Mouse (Mus musculus): ENCODE data around the gene Ppm1l.
A peak's percentile ranks its signal among the peaks of the same experiment; 100 is the strongest.

Gene Ppm1l

DNA sequence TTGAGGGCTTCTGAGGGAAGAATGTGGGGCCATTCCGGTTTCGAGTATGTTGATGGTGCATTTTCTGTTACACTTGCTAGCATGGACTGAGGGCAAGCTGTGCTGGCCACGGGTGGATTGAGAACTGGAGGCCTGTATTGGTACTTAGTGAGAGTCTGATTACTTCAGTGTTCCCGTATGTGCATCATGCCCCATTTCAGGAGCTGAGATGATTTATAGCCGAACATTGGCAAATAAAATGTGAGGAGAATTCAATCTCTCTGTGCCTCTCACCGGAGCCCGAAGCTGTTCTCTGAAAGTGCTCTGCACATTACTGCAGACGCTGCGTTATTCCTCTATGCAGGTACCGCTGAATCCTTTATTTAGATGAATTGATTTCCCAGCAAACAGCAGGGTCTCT lies 116.9 kb downstream of the Ppm1l start:
- DNase-seq (ENCODE audit: low spot score in 2 of 2), result no peak

DNA sequence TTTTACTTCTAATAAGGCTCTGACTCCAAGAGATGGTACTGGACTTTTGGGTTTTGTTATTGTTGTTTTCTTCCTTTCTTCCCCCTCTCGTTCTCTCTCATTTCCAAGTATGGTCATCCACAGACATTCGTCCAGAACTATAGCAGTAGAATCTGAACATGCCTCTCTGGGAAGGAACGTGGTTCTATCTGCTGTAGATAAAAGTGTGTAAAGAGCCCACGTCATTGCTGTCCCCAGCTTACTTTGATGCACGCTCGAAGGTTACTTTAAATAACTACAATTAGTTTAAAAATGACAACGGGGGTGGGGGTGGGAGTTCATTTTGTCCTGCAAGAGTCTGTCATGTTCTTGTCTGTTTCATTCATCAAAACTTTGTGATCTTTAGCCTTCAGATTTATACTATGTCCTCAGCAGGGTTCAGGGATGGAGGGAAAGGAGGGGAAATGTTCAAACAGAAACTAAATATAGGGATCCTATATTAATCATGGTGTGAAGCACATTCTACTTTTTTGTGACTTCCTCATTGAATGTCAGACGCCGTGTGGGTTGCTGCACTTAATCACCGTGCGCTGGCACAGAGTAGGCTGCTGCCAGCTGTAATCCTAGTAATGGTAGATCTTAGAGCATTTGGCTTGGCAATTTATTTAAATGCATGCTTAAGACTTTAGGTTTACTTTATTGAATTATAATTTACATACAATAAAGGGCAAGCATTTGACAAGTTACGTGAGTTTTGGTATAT lies 122.3 kb downstream of the Ppm1l start:
- peak; percentile 48 to 58 for DNase-seq (ENCODE audit: low spot score in 2 of 2)

DNA sequence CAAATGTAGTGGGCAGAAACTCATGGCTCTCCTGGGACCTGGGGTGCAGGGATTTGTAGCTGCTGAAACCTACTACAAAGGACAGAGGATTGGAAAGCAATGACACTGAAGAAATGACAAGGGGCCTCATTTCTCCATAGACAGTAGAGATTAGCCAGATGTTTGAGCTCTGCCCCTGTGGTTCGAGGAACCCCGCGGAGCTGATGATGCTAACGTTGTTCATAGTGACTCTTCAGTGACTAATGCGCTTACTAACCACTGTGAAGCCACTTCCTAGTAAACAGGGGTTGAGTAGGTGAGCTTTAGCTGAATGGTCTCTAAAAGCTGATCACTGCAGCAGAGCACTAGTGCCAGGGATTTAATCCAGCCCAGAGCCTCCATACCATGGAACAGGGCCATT lies 124.1 kb downstream of the Ppm1l start:
- DNase-seq (ENCODE audit: low spot score in 2 of 2), result no peak

DNA sequence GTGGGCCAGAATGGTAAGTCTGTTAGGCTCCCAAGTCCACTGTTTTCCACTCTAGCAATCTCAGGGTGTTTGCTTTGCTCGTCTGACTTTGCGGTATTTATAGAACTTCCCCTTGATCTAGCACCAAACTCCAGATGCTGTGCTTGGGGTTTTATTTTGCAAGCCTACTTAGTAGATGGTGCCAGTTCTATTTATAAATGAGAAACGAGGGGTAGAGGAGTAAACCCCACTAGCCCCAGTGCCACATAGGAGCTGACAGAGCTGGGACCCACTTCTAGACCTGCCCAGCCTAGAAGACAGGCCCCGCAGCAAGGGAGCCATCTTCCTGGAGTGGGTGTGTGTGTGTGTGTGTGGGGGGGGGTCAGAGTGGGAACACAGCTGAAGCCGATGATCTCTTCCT lies 130.3 kb downstream of the Ppm1l start:
- DNase-seq (ENCODE audit: low spot score in 2 of 2), result peak; percentile 33 to 39

DNA sequence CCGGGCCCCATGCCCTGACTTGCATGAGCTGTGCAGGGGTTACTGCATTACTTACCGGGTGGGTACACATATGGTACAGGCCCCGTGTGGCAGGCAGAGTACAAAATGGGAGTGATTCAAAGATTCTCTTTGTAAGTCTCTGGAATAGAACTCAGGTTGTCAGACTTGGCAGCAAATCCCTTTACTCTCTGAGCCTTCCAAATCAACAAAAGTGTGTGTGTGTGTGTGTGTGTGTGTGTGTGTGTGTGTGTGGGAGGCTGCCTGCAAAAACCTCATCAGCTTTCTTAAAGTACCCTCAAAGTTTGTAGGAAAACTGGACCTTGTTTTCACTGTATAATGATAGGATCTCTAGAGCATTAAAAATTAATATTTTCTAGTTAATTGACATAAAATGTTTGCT lies 132.4 kb downstream of the Ppm1l start:
- DNase-seq (ENCODE audit: low spot score in 2 of 2), result no peak

DNA sequence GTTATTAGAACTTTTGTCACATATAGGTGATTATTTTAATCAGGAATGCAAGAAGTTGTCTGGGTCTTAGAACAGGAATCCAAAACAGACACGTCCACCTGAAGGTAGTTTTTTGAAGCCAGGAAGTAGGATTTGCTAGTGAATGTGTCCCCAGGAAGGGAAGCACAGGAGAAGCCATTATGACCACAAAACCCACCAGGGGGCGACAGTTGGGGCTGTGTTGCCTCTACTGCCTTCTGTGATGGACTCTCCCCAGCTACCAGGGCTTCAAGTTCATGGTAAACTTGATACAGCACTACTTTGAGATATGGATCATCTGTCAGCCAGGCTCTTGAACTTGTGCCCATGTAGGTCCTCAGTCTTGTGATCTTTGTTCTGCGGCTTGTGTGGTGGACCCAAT lies 137.7 kb downstream of the Ppm1l start:
- no peak for DNase-seq (ENCODE audit: low spot score in 2 of 2)

DNA sequence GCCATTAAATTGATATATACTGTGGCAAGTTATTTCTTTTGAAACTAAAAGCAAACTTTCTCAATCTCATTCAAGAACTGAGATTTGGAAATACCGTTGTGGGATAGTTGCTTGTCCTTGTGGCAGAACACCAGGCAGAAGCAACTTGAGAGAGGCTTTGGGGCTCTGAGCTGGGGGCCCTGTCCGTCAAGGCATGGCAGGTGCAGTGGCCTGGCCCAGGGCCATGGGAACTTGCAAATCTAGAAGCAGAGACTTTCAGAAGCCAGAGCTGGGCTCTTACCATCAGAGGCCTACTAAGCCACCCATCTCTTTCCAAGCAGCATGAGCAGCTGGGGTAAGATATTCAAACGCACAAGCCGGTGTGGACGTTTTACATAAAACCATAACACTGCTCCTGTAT lies 139.4 kb downstream of the Ppm1l start:
- no peak for DNase-seq (ENCODE audit: low spot score in 2 of 2)

DNA sequence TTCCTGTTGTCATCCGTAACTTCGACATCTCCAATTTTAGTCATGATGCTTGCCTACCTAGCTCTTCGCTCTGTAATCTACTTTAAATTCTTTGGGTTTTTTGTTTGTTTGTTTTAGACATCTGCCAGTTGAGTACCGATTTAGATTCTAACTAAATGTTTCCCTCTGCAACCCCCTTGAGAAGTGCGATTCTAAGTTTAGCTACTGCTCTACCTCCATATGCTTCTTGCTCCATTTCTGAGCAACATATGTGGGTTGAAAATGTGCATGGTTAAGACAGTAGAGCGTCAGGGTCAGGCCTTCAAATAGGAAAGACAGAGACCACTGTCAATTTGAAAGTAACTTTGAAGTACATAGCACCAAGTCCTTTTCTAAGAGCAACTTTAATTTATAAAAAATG lies 142.1 kb downstream of the Ppm1l start:
- DNase-seq (ENCODE audit: low spot score in 2 of 2), result no peak

DNA sequence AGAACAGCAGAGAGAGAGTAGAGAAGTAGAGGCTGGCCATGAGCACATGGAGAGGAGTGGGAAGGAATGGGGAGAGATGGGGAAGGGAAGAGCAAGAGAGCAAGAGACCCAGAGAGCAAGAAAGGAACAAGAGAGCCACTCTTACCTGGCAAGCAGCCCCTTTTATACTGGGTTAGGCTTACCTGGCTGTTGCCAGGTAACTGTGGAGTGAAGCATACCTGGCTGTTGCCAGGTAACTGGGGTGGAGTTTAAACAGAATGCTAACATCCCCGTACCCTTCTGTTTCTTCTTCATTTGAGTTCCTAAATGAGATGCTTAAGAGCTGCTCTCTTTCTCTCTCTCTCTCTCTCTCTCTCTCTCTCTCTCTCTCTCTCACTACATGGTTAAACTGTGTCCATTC lies 145.3 kb downstream of the Ppm1l start:
- DNase-seq (ENCODE audit: low spot score in 2 of 2), result no peak

DNA sequence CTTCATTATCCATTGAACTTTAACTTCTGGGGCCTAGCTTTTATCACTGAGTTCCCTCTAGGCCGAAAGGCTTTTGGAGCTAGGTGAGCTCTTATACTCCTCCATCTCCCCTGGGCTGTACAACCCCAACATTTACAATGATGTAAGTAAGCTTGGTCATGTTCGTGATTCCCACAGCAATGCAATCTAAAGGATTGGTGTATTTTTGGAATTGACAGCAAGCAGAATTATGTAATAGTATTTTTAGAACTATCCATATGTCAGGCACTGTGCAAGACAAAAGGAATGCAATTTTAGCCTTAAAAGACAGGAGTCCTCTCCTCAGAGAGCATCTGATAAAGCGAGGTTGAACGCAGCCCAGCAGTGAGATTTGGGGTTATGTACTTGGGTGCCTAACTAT lies 149.1 kb downstream of the Ppm1l start:
- no peak for DNase-seq (ENCODE audit: low spot score in 2 of 2)

DNA sequence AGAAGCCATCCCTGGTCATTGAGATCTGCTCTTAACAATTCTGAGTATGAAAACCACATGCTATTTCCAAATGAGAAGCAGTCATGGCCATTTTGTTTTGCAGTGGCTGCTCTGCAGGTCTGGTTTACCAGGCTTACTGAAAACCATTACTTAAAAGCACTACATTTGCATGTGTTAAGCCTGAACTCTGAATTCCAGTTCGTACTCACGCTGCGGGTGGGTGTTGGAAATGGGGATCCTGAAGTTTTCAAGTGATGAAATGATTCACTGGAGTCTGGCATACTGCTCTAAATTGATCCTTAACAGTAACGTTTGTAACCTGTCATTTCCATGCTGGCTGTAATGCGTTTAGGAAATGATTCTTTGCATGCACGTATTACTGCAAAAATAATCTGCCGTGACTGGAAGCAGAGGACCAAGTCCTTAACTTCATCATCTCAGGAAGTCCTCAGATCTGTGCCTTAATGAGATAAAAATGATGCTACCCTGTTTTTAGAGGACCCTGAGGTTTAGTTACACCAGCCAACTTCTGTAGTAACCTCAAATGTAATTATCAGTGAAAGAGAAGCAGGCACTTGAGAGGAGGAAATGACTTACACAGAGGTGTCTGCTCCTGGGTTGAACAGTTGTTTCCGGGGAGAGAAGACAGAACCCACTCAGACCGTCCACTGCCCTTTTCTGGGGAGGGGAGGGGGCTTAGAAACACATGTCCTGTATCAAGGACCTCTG lies 151.8 kb downstream of the Ppm1l start:
- DNase-seq (ENCODE audit: low spot score in 2 of 2), result peak in 1 of 2 experiments; percentile 38

DNA sequence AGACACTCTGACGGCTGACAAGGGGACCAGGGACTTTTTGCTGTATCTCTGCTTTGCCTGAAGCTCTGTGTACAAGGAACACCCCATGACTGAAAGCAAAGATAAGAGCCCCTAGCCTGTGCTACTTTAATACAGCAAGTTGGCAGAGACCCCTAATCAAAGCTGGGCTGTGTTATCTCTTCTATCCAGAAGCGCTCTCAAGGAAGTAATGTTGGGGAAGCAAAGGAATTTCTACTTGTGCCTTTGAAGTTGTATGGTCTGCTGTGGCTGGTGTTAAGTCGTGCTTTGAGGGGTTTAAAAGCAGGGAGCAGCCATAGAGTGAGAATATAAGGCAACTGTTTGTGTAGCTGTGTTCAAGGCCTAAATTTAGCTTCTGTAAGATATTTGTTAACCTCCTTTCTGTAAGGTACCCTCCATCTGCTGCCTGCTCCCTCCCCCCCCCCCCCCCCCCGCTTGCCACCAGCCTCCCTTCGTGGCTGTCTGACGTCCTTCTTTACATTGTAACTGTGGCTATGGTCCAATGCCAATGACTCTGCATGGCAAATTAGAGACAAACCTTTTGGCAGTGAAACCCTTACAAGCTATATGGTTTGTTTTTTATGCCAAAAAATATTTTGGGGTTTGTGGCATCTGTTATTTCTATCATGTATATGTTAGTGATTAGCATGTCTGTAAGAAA lies 152.9 kb downstream of the Ppm1l start:
- no peak for DNase-seq (ENCODE audit: low spot score in 2 of 2)

DNA sequence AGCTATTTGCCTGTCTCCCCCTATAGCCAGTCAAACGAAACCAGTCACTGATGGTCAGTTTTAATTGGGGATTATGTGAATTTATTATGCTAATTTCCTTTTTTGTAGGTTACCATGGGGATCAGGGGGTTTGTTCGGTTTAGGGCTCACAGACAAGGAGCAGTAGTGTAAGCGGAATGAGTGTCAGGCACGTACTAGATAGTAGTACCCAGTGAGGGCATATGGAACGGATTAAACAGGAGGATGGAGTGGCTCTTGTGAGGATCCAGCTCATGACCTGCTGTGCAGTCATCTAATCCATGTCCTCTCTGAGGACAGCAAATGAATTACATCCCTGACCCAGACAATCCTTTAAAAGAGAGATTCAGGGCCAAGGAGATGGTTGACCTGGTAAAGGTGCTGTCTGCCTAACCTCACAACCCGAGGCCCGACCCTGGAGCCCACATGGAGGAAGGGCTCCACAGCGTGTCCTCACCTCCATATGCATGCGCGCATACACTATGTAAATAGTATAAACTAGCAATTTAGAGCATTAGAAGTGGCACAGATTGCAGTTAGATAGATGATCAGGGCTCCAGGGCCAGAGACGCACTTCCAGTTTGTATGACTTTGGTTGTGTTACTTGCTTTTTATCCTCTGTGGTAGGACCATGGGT lies 153.6 kb downstream of the Ppm1l start:
- no peak for DNase-seq (ENCODE audit: low spot score in 2 of 2)

DNA sequence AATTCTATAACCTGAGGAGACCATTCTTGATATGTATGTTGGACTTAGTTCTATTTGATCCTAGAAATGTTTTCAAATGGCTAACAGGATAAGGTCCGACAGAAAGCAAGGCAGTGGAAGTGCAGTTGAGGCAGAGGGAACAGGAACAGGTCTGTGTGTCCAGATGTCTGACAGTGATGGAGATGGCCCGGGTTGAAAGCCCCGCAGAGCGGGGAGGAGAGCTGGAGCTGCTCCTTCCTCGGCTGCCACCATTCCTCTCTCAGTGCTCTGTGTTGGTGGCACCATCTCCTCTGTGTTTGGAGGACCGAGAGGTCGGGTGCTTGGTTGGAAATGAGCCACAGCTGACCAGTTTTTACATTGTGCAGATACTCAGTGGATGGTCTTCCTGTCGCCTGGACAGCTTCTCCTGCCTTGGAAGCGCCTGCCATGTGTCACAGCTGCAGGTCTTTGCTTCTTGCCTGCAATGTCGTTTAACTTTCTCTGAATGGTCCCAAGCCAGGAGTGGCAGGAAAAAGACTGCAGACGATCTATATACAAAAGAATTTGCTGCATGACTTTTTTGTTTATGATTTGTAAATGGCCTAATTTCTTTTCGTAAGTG lies 159.3 kb downstream of the Ppm1l start:
- no peak for DNase-seq (ENCODE audit: low spot score in 2 of 2)

DNA sequence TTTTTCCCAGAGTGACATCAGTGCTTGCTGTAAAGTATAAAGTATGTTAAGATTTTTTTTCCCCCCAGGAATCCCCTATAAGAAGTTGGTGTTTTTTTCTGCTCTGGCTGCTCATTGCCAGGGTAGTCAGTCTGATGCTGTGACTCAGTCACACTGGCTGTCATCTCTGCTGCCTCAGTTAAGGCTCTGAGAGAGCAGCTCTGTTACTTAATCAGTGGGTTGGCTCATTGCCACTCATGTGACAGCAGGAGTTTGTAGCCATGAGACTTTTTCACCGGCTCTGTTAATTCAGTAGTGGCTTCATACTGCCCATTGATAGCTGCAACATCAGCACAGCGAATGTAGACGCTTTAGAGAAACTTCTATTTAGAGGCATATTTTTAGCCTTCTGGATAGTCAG lies 163.3 kb downstream of the Ppm1l start:
- DNase-seq (ENCODE audit: low spot score in 2 of 2), result no peak

DNA sequence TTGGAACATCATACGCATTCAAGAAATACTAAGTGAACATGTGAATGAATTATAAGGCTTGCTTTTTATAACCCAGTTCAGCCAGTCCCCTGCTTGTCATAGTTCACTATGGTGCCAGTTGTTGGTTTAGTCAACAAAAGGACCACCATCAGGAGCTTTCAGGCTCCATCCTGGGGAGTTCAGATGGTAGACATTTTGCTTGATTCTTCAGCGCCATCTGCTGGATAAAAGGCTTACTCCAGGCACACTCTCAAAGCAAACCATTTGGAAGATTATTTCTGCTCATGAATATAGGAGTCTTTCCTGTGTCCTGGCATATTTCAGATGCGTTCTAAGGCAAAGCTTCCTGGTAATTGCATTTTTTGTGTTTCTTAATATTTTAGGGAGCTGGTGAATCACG lies 165.2 kb downstream of the Ppm1l start:
- peak in 1 of 2 experiments; percentile 90 for DNase-seq (ENCODE audit: low spot score in 2 of 2)

DNA sequence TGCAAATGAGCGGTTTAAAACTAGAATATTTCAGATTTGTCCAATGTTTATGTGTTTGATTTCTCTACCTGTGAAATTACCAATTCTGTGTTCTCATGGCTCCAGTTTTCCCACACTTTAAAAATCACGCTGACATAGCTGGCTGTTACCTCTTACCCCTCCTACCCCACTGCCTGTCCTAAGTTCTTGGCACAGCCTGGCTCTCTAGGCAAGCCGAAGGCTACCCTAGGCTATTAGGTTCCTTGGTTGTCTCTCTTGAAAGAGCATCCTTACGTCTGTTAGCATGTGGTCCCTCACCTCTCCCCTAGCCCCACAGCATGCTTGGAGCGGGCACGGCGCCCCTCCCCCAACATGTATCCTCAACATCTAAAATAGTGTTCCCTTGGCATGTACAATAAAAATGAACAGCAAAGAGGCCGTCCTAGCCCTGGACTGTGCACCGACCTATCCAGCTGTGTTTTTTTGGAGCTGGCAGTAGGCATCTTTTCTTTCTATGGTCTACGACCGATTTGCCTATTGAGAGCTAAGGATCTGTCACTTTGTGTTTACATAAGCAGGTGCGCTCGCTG lies 167.4 kb downstream of the Ppm1l start:
- no peak for DNase-seq (ENCODE audit: low spot score in 2 of 2)

DNA sequence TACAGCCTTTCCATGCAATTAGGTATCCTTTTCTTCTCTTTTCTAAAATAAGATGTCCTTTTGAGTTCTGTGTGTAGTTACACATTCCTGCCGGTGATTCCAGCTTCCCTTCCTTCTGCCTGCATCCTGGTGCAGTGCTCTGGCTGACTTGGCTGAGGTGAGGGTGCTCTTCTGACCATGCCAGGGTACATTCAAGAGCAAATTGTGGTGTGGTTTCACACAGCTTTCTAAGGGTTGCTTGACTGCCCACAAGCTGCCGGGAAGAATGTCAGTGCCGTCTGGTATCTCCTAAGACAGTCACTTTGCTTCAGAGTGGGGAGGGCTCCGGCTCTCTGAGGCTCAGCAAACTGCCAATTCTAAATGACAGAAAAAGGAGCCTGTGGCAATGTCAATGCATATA lies 167.9 kb downstream of the Ppm1l start:
- DNase-seq (ENCODE audit: low spot score in 2 of 2), result no peak

DNA sequence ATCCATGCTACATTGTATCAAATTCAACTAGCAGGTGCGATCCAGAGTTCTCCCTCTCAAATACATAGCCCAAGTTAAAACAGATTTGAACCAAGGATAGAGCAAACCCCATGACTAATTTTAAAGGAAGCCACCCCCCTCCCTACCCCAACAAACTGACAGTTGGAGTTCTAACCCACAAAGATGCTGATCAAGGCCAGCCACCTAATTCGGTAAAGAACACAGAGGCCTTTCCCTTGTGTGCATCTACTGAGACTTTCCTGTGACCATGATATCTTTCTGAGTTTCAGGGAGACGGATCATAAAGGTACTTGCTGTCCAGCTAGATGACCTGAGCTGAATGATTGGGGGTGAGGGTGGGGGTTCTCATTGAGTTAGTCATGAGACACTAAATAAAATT lies 168.7 kb downstream of the Ppm1l start:
- no peak for DNase-seq (ENCODE audit: low spot score in 2 of 2)

DNA sequence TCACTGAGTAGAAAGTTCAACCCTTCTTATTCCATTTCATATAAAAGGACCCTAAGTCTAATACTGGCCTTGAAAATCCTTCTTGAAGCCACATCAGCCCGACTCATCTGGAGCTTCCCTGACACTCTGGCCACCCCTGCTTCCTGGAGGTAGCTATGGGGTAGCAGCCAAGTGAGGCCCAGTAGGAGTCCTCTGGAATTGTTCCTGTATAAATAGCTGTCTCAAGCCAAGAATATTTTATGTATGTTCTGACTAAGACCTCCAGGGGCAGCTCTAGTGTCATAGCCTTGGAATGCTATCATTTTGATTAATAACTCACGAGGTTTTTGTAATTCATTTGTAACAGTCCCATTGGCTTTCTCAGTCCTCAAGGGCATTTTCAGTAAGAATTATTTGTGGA lies 169.1 kb downstream of the Ppm1l start:
- no peak for DNase-seq (ENCODE audit: low spot score in 2 of 2)

DNA sequence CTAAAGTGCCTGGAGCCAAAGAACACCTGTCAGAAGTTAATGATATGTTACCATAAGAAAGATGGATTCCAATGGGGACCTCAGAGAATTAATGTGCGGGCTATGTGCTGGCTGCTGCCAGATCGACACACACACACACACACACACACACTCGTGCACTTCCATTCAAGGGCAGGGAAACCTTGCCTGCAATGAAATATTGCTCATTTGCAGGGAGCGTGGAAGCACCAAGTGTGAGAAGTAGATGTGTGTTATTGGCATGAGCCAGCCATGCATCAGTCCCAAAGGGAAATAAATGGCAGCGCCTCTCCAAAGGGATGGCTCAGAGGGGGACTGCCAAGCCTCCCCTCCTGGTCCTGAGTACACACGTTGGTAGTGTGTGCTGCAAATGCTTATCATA lies 170.8 kb downstream of the Ppm1l start:
- no peak for DNase-seq (ENCODE audit: low spot score in 2 of 2)

DNA sequence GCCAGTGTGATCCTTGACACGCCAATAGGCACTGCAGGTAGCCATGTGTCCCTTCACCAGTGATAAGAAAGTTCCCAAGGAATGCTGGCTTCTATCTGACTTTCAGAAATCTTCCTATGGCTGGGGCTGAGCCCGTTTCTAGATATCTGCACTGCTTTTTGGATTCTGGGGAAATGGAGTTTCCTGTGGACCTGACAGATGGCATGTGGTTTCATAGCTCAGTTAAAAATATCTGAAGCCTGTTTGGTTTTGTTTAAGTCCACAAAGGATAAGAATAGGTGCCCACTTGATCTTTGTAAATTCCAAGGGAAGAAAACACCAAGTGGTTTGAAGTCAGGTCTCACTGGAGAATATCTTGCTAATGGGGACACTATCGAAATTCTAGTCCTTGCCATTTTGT lies 173.0 kb downstream of the Ppm1l start:
- DNase-seq (ENCODE audit: low spot score in 2 of 2), result no peak

Data from left cerebral cortex, adult 9 months (tissue).